Mouse (Mus musculus) liver, adult 10 weeks (tissue): Measurements from ENCODE around the gene Rtn3. TPM values are rescaled to one million over a fixed set of nuclear protein-coding genes. Genes with fewer than 3 reads are reported as not detected.

Source experiments
- polyA plus RNA-seq: library from polyadenylated mRNA; stranded (reverse); fragments of 350-450 nt; fragmentation: Illumina TruSeq; extraction: RNeasy Lipid Tissue Mini Kit (QIAGEN cat#74804); gene quantifications from one replicate; pipeline ENCODE4 v1.2.3, GENCODE M21; 2014; ENCODE audit warnings: low read depth, low replicate concordance

Rtn3 gene
- polyA plus RNA-seq = 142 TPM

GRCm38 (mm10) chr19:7482599-7483511 is at the start of gene Rtn3:
Rtn3 (minus strand) TSS chr19:7483281.

GRCm38 (mm10) chr19:7493352-7494186 is 10.5 kb upstream of the Rtn3 start, which contains the start of gene Atl3:
Atl3 (plus strand) TSS chr19:7494040.

GRCm38 (mm10) chr19:7416834-7417735 is 66.0 kb downstream of the Rtn3 start, which contains the start of gene 2700081O15Rik:
2700081O15Rik (plus strand) TSS chr19:7417625.

GRCm38 (mm10) chr19:7382903-7383865 is 99.9 kb downstream of the Rtn3 start, which contains the start of gene Spindoc:
Spindoc (minus strand) TSS chr19:7382994.

Other genes with a start within 250 kb of the Rtn3 start
- gene Naa40, start 242.1 kb downstream of the Rtn3 start, polyA plus RNA-seq = 4.1 TPM
- not detected for gene Rcor2, start 216.0 kb downstream of the Rtn3 start, polyA plus RNA-seq
- gene Mark2, start 141.4 kb downstream of the Rtn3 start, polyA plus RNA-seq = 6.3 TPM
- gene Spindoc, start 100.3 kb downstream of the Rtn3 start, polyA plus RNA-seq = 0.29 TPM
- 0.98 TPM for gene 2700081O15Rik, start 65.7 kb downstream of the Rtn3 start, polyA plus RNA-seq
- gene Atl3, start 10.8 kb upstream of the Rtn3 start, polyA plus RNA-seq = 93.3 TPM
- gene Pla2g16, start 74.2 kb upstream of the Rtn3 start, polyA plus RNA-seq = 2.4 TPM
- gene Lgals12, start 123.9 kb upstream of the Rtn3 start, polyA plus RNA-seq = not detected
- not detected for gene Hrasls5, start 129.3 kb upstream of the Rtn3 start, polyA plus RNA-seq
- not detected for gene Slc22a19, start 228.0 kb upstream of the Rtn3 start, polyA plus RNA-seq